Mouse (Mus musculus) bone marrow, adult 2 months (tissue): ENCODE measurements around the gene Gm21190. TPM values are rescaled to one million over a fixed set of nuclear protein-coding genes. Genes with fewer than 3 reads are reported as not detected.

Source experiments
- polyA plus RNA-seq: library from polyadenylated mRNA; stranded (reverse); fragments of >200 nt; gene quantifications from 2 replicates; pipeline ENCODE4 v1.2.4, GENCODE M21; 2011; ENCODE audit warnings: low replicate concordance; ENCODE audit not compliant: missing spikeins, insufficient read depth, insufficient read length

Gm21190 gene
- polyA plus RNA-seq, 1 experiment: not detected

Other genes with a start within 250 kb of the Gm21190 start
- not detected in 2 replicates for gene Gm21149, start 52.7 kb downstream of the Gm21190 start, polyA plus RNA-seq
- gene Gm21083, start 48.1 kb upstream of the Gm21190 start, polyA plus RNA-seq: not detected in 2 replicates
- not detected in 2 replicates for gene Speer4d, start 89.8 kb upstream of the Gm21190 start, polyA plus RNA-seq
- gene 4930572O03Rik, start 127.8 kb upstream of the Gm21190 start, polyA plus RNA-seq: not detected in 2 replicates
- 1.2 TPM in 1 of 2 replicates, not detected in the other for gene Speer4c, start 185.0 kb upstream of the Gm21190 start, polyA plus RNA-seq